Mouse (Mus musculus): ENCODE results near the gene Odf3.

Odf3 gene

GRCm38 (mm10) chr7:140847755-140848580 lies at the start of gene Odf3:
TSS of gene Odf3 (plus strand) at chr7:140847805.
- DNase-seq (ENCODE audit: low spot score), result no peak

- no peak for DNase-seq (ENCODE audit: low spot score)
These were observed 49.4 kb upstream of the Odf3 start for GRCm38 (mm10) chr7:140798212-140798611.

GRCm38 (mm10) chr7:140802629-140803028 lies 45.0 kb upstream of the Odf3 start:
- DNase-seq (ENCODE audit: low spot score), result no peak

- DNase-seq (ENCODE audit: low spot score), result peak; percentile 64
These were observed 41.9 kb upstream of the Odf3 start for GRCm38 (mm10) chr7:140805704-140806103.

- DNase-seq (ENCODE audit: low spot score), result no peak
These were observed 37.1 kb upstream of the Odf3 start for GRCm38 (mm10) chr7:140810496-140810895.

GRCm38 (mm10) chr7:140811714-140812113 lies 35.9 kb upstream of the Odf3 start:
- no peak for DNase-seq (ENCODE audit: low spot score)

GRCm38 (mm10) chr7:140812850-140813249 lies 34.8 kb upstream of the Odf3 start:
- no peak for DNase-seq (ENCODE audit: low spot score)

GRCm38 (mm10) chr7:140820173-140820572 lies 27.4 kb upstream of the Odf3 start:
- no peak for DNase-seq (ENCODE audit: low spot score)

GRCm38 (mm10) chr7:140821305-140821652 lies 26.3 kb upstream of the Odf3 start:
- no peak for DNase-seq (ENCODE audit: low spot score)

- DNase-seq (ENCODE audit: low spot score), result peak; percentile 78
These were observed 25.8 kb upstream of the Odf3 start, which contains the start of gene Zfp941 for GRCm38 (mm10) chr7:140821653-140822329. TSS of gene Zfp941 (minus strand) at chr7:140822178.

GRCm38 (mm10) chr7:140822731-140823130 lies 24.9 kb upstream of the Odf3 start:
- no peak for DNase-seq (ENCODE audit: low spot score)

GRCm38 (mm10) chr7:140828171-140828881 lies 19.3 kb upstream of the Odf3 start:
- DNase-seq (ENCODE audit: low spot score), result peak; percentile 53

- DNase-seq (ENCODE audit: low spot score), result no peak
These were observed 16.2 kb upstream of the Odf3 start for GRCm38 (mm10) chr7:140831447-140831846.

- no peak for DNase-seq (ENCODE audit: low spot score)
These were observed 14.3 kb upstream of the Odf3 start for GRCm38 (mm10) chr7:140833341-140833740.

GRCm38 (mm10) chr7:140834968-140835757 lies 12.4 kb upstream of the Odf3 start, which contains the start of gene Urah:
TSS of gene Urah (plus strand) at chr7:140835018.
- DNase-seq (ENCODE audit: low spot score), result no peak

- DNase-seq (ENCODE audit: low spot score), result no peak
These were observed 11.9 kb upstream of the Odf3 start for GRCm38 (mm10) chr7:140835758-140836087.

- DNase-seq (ENCODE audit: low spot score), result no peak
These were observed 11.1 kb upstream of the Odf3 start for GRCm38 (mm10) chr7:140836243-140837115.

- no peak for DNase-seq (ENCODE audit: low spot score)
These were observed 8.0 kb upstream of the Odf3 start for GRCm38 (mm10) chr7:140839556-140839955.

- DNase-seq (ENCODE audit: low spot score), result no peak
These were observed 6.6 kb upstream of the Odf3 start for GRCm38 (mm10) chr7:140840750-140841735.

GRCm38 (mm10) chr7:140843806-140844205 lies 3.8 kb upstream of the Odf3 start:
- DNase-seq (ENCODE audit: low spot score), result no peak
